Mouse (Mus musculus) heart, embryonic 12.5 days (tissue): ENCODE measurements around the gene Aox4. TPM values are rescaled to one million over a fixed set of nuclear protein-coding genes. Genes with fewer than 3 reads are reported as not detected.

ENCODE experiments used
- polyA plus RNA-seq: library from polyadenylated mRNA; unstranded; fragments of >200 nt; fragmentation: Nextera tagmentation; extraction: Ambion mirVana; gene quantifications from 2 replicates; pipeline ENCODE4 v1.2.1, GENCODE M21; 2016

Aox4 gene
- polyA plus RNA-seq, 1 experiment from 2014 or later, result 0.27 TPM

Other genes with a start within 250 kb of the Aox4 start
- gene Sgo2a, start 214.4 kb upstream of the Aox4 start, polyA plus RNA-seq, result 20.9 and 21.5 TPM in 2 replicates
- 11.2 and 11.3 TPM in 2 replicates for gene Kctd18, start 191.4 kb upstream of the Aox4 start, polyA plus RNA-seq
- gene Aox1, start 180.5 kb upstream of the Aox4 start, polyA plus RNA-seq, result 0.23 and 0.36 TPM in 2 replicates
- 0.05 TPM in 1 of 2 replicates, not detected in the other for gene Aox3, start 97.3 kb upstream of the Aox4 start, polyA plus RNA-seq
- gene Aox2, start 67.9 kb downstream of the Aox4 start, polyA plus RNA-seq, result not detected in 2 replicates
- 261 and 270 TPM in 2 replicates for gene Bzw1, start 182.5 kb downstream of the Aox4 start, polyA plus RNA-seq
- 144 TPM in 2 replicates for gene Clk1, start 213.7 kb downstream of the Aox4 start, polyA plus RNA-seq
- gene Nif3l1, start 234.8 kb downstream of the Aox4 start, polyA plus RNA-seq, result 29.0 and 29.2 TPM in 2 replicates
- 32.9 and 34.2 TPM in 2 replicates for gene Ppil3, start 235.1 kb downstream of the Aox4 start, polyA plus RNA-seq